Mouse (Mus musculus) MEL (cell line): ENCODE measurements at regions not wholly inside any gene's neighbourhood (a gene's known extent, or its start where the extent isn't known, plus 50 kb on each side); places are given as distances from the start of the nearest gene placed in this dataset.

Source experiments
- DNase-seq: peaks from one replicate; pipeline ENCODE4 v3.0.0; 2011; ENCODE audit warnings: low read depth, low spot score
- H3K27ac ChIP-seq: 2 replicates; pipeline ENCODE4 v1.5.1; 2012; ENCODE audit warnings: low read depth, mild to moderate bottlenecking, control low read depth, low read length, moderate library complexity; ENCODE audit not compliant: control insufficient read depth
- H3K27me3 ChIP-seq, 2 experiments: fragments of 150-350 bp in 1 of 2; sonication (generic) in 1 of 2; 2 replicates each; pipeline ENCODE4 v1.6.1; 2012; ENCODE audit warnings: low read length in 2 of 2, mild to moderate bottlenecking in 2 of 2, improper control_type of control experiment in 1 of 2, moderate library complexity in 1 of 2; ENCODE audit not compliant: insufficient read depth in 2 of 2, control insufficient read depth in 1 of 2
- H3K36me3 ChIP-seq, 2 experiments: 2 replicates each; pipeline ENCODE4 v1.6.1; 2012 to 2014; ENCODE audit warnings: low read length in 2 of 2, improper control_type of control experiment in 1 of 2, inconsistent platforms in 1 of 2, mild to moderate bottlenecking in 1 of 2; ENCODE audit not compliant: insufficient read depth in 2 of 2, control insufficient read depth in 1 of 2
- H3K4me1 ChIP-seq, 2 experiments: fragments of 150-350 bp in 1 of 2; sonication (generic) in 1 of 2; 2 replicates each; pipeline ENCODE4 v1.6.1; 2012; ENCODE audit warnings: low read length in 2 of 2, improper control_type of control experiment in 1 of 2, mild to moderate bottlenecking in 1 of 2; ENCODE audit not compliant: insufficient read depth in 2 of 2, control insufficient read depth in 1 of 2
- H3K4me3 ChIP-seq, 2 experiments: fragments of 150-350 bp in 1 of 2; sonication (generic) in 1 of 2; 2 replicates each; pipeline ENCODE4 v1.5.1; 2012; ENCODE audit warnings: low read depth in 2 of 2, low read length in 2 of 2, mild to moderate bottlenecking in 2 of 2, moderate library complexity in 2 of 2, control low read depth in 1 of 2, improper control_type of control experiment in 1 of 2; ENCODE audit not compliant: control insufficient read depth in 1 of 2, insufficient read depth in 1 of 2
- H3K79me2 ChIP-seq: 2 replicates; pipeline ENCODE4 v1.6.1; 2012; ENCODE audit warnings: mild to moderate bottlenecking, low read length, moderate library complexity; ENCODE audit not compliant: control insufficient read depth, poor library complexity, insufficient read depth
- H3K9ac ChIP-seq: 2 replicates; pipeline ENCODE4 v1.6.1; 2012; ENCODE audit warnings: low read depth, mild to moderate bottlenecking, control low read depth, low read length, moderate library complexity; ENCODE audit not compliant: control insufficient read depth, poor library complexity, severe bottlenecking
- H3K9me3 ChIP-seq: fragments of 150-350 bp; sonication (generic); replicated peaks from 2 replicates; pipeline ENCODE4 v1.6.1; 2012; ENCODE audit warnings: mild to moderate bottlenecking, low read length, improper control_type of control experiment, moderate library complexity; ENCODE audit not compliant: insufficient read depth
- CHD1 ChIP-seq: IDR thresholded peaks from 2 replicates; pipeline ENCODE4 v1.6.1; 2012; ENCODE audit warnings: low read depth, mild to moderate bottlenecking, inconsistent platforms, low read length, improper control_type of control experiment
- CTCF ChIP-seq, 3 experiments: IDR thresholded peaks in 2 of 3; conservative IDR thresholded peaks in 1 of 3; 2 replicates each; pipeline ENCODE4 v1.5.1; 2011 to 2012; ENCODE audit warnings: low read length in 3 of 3, low read depth in 2 of 3, mild to moderate bottlenecking in 2 of 3, improper control_type of control experiment in 1 of 3, inconsistent platforms in 1 of 3, mixed read lengths in 1 of 3, moderate library complexity in 1 of 3; ENCODE audit not compliant: control insufficient read depth in 1 of 3, insufficient read depth in 1 of 3, poor library complexity in 1 of 3, severe bottlenecking in 1 of 3
- ELF1 ChIP-seq: IDR thresholded peaks from 2 replicates; pipeline ENCODE4 v1.6.1; 2014; ENCODE audit warnings: low read depth, mild to moderate bottlenecking, inconsistent platforms, low read length, improper control_type of control experiment, moderate library complexity
- EP300 ChIP-seq, 2 experiments: IDR thresholded peaks; 2 replicates each; pipeline ENCODE4 v1.6.1; 2011; ENCODE audit warnings: improper control_type of control experiment in 2 of 2, low read length in 2 of 2, low read depth in 1 of 2, mild to moderate bottlenecking in 1 of 2
- GATA1 ChIP-seq: IDR thresholded peaks from 2 replicates; pipeline ENCODE4 v1.6.1; 2011; ENCODE audit warnings: low read depth, low read length, improper control_type of control experiment
- MXI1 ChIP-seq: IDR thresholded peaks from 2 replicates; pipeline ENCODE4 v1.6.1; 2011; ENCODE audit warnings: mild to moderate bottlenecking, low read depth, low read length, improper control_type of control experiment
- NRF1 ChIP-seq: IDR thresholded peaks from 2 replicates; pipeline ENCODE4 v1.6.1; 2014; ENCODE audit warnings: low read depth, mild to moderate bottlenecking, inconsistent platforms, low read length, improper control_type of control experiment, moderate library complexity; ENCODE audit not compliant: poor library complexity, insufficient read depth, severe bottlenecking
- POLR2A ChIP-seq, 2 experiments: IDR thresholded peaks; 2 replicates each; pipeline ENCODE4 v1.6.1; 2011 to 2012; ENCODE audit warnings: low read length in 2 of 2, mild to moderate bottlenecking in 2 of 2, control low read depth in 1 of 2, improper control_type of control experiment in 1 of 2, low read depth in 1 of 2, moderate library complexity in 1 of 2; ENCODE audit not compliant: control insufficient read depth in 1 of 2, insufficient read depth in 1 of 2, poor library complexity in 1 of 2
- POLR2AphosphoS5 ChIP-seq: IDR thresholded peaks from 2 replicates; pipeline ENCODE4 v1.6.1; 2012; ENCODE audit warnings: low read depth, borderline replicate concordance, mild to moderate bottlenecking, inconsistent platforms, low read length, moderate library complexity, mixed read lengths
- RAD21 ChIP-seq: IDR thresholded peaks from 2 replicates; pipeline ENCODE4 v1.6.1; 2011; ENCODE audit warnings: mild to moderate bottlenecking, low read depth, low read length, improper control_type of control experiment
- RCOR1 ChIP-seq: IDR thresholded peaks from 2 replicates; pipeline ENCODE4 v1.6.1; 2012; ENCODE audit warnings: low read depth, mild to moderate bottlenecking, inconsistent platforms, low read length, improper control_type of control experiment
- TAL1 ChIP-seq: IDR thresholded peaks from 2 replicates; pipeline ENCODE4 v1.6.1; 2012; ENCODE audit warnings: mild to moderate bottlenecking, inconsistent platforms, low read length, moderate library complexity, mixed read lengths
- TBP ChIP-seq: IDR thresholded peaks from 2 replicates; pipeline ENCODE4 v1.8.0; 2011; ENCODE audit warnings: low read depth, low read length, improper control_type of control experiment
- TCF12 ChIP-seq: IDR thresholded peaks from 2 replicates; pipeline ENCODE4 v1.6.1; 2014; ENCODE audit warnings: low read depth, mild to moderate bottlenecking, inconsistent platforms, low read length, improper control_type of control experiment, moderate library complexity
- UBTF ChIP-seq: IDR thresholded peaks from 2 replicates; pipeline ENCODE4 v1.6.1; 2012; ENCODE audit warnings: low read depth, mild to moderate bottlenecking, inconsistent platforms, low read length, improper control_type of control experiment, moderate library complexity, borderline replicate concordance; ENCODE audit not compliant: insufficient read depth
- USF1 ChIP-seq: IDR thresholded peaks from 2 replicates; pipeline ENCODE4 v1.6.1; 2014; ENCODE audit warnings: low read depth, mild to moderate bottlenecking, inconsistent platforms, low read length, improper control_type of control experiment, moderate library complexity
- USF2 ChIP-seq, 2 experiments: IDR thresholded peaks; 2 replicates each; pipeline ENCODE4 v1.6.1; 2011 to 2012; ENCODE audit warnings: improper control_type of control experiment in 2 of 2, low read length in 2 of 2, borderline replicate concordance in 1 of 2, inconsistent platforms in 1 of 2, low read depth in 1 of 2, mild to moderate bottlenecking in 1 of 2; ENCODE audit not compliant: insufficient read depth in 1 of 2
- ZC3H11A ChIP-seq: IDR thresholded peaks from 2 replicates; pipeline ENCODE4 v1.6.1; 2012; ENCODE audit warnings: low read depth, mild to moderate bottlenecking, inconsistent platforms, low read length, improper control_type of control experiment
- ZMIZ1 ChIP-seq: IDR thresholded peaks from 2 replicates; pipeline ENCODE4 v1.6.1; 2012; ENCODE audit warnings: low read depth, mild to moderate bottlenecking, inconsistent platforms, low read length, improper control_type of control experiment, moderate library complexity
- ZNF384 ChIP-seq: IDR thresholded peaks from 2 replicates; pipeline ENCODE4 v1.6.1; 2012; ENCODE audit warnings: low read depth, mild to moderate bottlenecking, inconsistent platforms, low read length, improper control_type of control experiment

DNA sequence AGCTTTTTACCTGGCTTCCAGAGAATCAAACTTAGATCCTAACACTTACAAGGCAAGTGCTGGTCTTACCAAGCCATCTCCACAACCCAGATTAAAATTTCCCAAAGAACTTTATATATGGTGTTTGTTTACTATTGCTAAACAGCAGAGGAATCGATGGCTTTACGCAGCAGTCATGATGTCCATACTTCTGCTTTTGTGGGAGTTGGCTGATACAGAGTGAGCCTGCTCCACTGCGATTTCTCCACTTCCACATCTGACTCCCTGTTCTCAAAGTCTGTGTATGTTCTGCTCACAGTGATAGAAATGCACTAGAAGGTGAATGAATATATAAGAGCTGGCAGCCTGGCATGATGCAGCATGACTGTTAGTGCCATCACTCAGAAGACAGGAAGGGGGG, 231.1 kb downstream of the Nr2f2 start:
- Histone ChIP-seq H3K36me3 (no peaks in the 10 kb centered on the region), H3K4me3 (no peak overlapping the region), H3K9me3 (no peaks in the 10 kb centered on the region), H3K27ac (no peak overlapping the region), H3K4me1 (no peaks in the 10 kb centered on the region), H3K9ac (no peak overlapping the region), H3K27me3 (no peaks in the 10 kb centered on the region), H3K79me2 (no peaks in the 10 kb centered on the region)
- TF ChIP-seq EP300 (IDR thresholded peaks at IDR 0.05; ENCODE audit: low read depth in 1 of 2, low read length in 2 of 2) (no peak), ZMIZ1 (no peak), UBTF (no peak), GATA1 (no peak), NRF1 (no peak), POLR2A (IDR thresholded peaks at IDR 0.05; ENCODE audit: control insufficient read depth in 1 of 2, insufficient read depth in 1 of 2, low read depth in 1 of 2, low read length in 2 of 2, poor library complexity in 1 of 2) (no peak), CTCF (IDR thresholded peaks at IDR 0.05 in 2 of 3, conservative IDR thresholded peaks at IDR 0.05 in 1 of 3; ENCODE audit: control insufficient read depth in 1 of 3, insufficient read depth in 1 of 3, low read depth in 2 of 3, low read length in 3 of 3, poor library complexity in 1 of 3, severe bottlenecking in 1 of 3) (no peak)
- DNase-seq: no peak

DNA sequence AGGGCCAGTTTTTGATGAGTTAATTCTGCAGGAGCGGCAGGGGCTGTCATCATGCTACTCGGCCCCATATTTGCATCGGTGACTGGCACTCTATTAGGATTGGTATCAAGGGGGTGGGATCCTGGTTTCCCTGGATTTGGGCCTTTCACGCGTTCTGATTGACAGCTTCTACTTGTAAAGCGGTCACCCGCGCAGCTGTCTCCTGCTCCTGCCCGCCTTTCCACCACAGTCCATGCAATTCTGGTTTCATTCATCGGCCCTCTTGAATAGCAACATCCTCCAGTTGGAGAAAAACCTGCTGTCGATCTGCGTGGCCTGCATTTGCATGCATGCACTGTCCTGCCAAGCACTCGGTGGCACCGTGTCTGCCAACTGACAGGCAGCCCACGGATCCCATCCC, 236.6 kb downstream of the Nr2f2 start:
- H3K4me1 ChIP-seq: no peaks in the 10 kb centered on the region
- no peaks in the 10 kb centered on the region for H3K79me2 ChIP-seq
- no peak overlapping the region for H3K27ac ChIP-seq
- no peaks in the 10 kb centered on the region for H3K27me3 ChIP-seq
- no peak for TF ChIP-seq CTCF (IDR thresholded peaks at IDR 0.05 in 2 of 3, conservative IDR thresholded peaks at IDR 0.05 in 1 of 3; ENCODE audit: control insufficient read depth in 1 of 3, insufficient read depth in 1 of 3, low read depth in 2 of 3, low read length in 3 of 3, poor library complexity in 1 of 3, severe bottlenecking in 1 of 3)
- no peak overlapping the region for H3K9ac ChIP-seq
- H3K9me3 ChIP-seq: no peaks in the 10 kb centered on the region
- DNase-seq: no peak
- H3K4me3 ChIP-seq: no peak overlapping the region
- no peaks in the 10 kb centered on the region for H3K36me3 ChIP-seq

DNA sequence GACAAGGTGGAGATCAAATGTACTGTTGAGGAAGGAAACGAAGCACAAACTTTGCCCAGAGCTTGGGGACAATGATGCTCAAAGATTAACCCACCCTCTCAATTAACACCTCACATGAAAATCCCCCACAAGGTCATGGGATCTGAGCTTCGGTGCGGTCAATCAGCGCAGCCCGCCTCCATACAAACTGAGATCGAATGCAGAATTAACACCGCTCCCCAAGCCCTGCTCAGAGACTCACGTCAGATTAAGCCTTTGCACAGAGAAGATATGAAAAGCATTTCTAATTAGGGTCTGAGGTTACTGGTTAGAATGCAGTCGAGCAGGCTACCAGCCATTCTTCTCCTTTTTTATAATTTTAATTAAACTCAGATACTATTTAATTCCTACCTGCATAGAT, 243.7 kb downstream of the Nr2f2 start:
- no peak overlapping the region for H3K9ac ChIP-seq
- no peaks in the 10 kb centered on the region for H3K4me1 ChIP-seq
- H3K9me3 ChIP-seq: no peaks in the 10 kb centered on the region
- no peaks in the 10 kb centered on the region for H3K79me2 ChIP-seq
- H3K4me3 ChIP-seq: no peak overlapping the region
- no peaks in the 10 kb centered on the region for H3K27me3 ChIP-seq
- no peak overlapping the region for H3K27ac ChIP-seq
- TF ChIP-seq TBP: no peak
- no peak for TF ChIP-seq POLR2AphosphoS5
- H3K36me3 ChIP-seq: no peaks in the 10 kb centered on the region
- no peak for DNase-seq

DNA sequence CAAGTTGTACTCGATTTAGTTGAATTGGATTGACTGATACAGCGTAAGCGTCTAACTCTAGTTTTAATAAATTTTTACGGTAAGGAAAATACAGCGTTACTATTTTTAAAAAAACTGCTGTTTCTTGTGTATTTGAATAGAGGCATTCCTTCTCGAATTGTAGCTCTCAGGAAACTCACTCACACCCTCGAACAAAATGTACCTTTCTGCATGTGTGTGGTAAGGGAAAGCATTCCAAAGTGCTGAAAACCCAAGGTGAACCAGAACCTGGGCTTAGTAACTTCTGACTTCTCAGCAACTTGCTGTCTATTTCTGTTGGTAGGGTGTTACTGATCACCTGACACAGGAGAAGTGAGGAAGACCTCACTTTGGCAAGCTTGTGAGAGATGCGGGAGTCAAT, 247.0 kb downstream of the Nr2f2 start:
- Histone ChIP-seq H3K9me3 (no peaks in the 10 kb centered on the region), H3K36me3 (no peaks in the 10 kb centered on the region), H3K27me3 (no peaks in the 10 kb centered on the region), H3K4me3 (no peak overlapping the region), H3K27ac (no peak overlapping the region), H3K4me1 (no peaks in the 10 kb centered on the region), H3K79me2 (no peaks in the 10 kb centered on the region), H3K9ac (no peak overlapping the region)
- DNase-seq: no peak
- TF ChIP-seq TCF12 (no peak), TAL1 (no peak), TBP (no peak), USF2 (IDR thresholded peaks at IDR 0.05; ENCODE audit: borderline replicate concordance in 1 of 2, insufficient read depth in 1 of 2, low read depth in 1 of 2, low read length in 2 of 2) (no peak), RCOR1 (no peak), RAD21 (no peak), USF1 (no peak), MXI1 (no peak), CHD1 (no peak), ZC3H11A (no peak), ZNF384 (no peak), NRF1 (no peak), ELF1 (no peak), CTCF (IDR thresholded peaks at IDR 0.05 in 2 of 3, conservative IDR thresholded peaks at IDR 0.05 in 1 of 3; ENCODE audit: control insufficient read depth in 1 of 3, insufficient read depth in 1 of 3, low read depth in 2 of 3, low read length in 3 of 3, poor library complexity in 1 of 3, severe bottlenecking in 1 of 3) (no peak)
